Mouse (Mus musculus): ENCODE results near the gene Gm11758.
"Not testable (repeated sequence)": the region's sequence is repeated elsewhere in the genome, so short reads cannot be mapped to it uniquely, and the experiment has no call there.

DNA sequence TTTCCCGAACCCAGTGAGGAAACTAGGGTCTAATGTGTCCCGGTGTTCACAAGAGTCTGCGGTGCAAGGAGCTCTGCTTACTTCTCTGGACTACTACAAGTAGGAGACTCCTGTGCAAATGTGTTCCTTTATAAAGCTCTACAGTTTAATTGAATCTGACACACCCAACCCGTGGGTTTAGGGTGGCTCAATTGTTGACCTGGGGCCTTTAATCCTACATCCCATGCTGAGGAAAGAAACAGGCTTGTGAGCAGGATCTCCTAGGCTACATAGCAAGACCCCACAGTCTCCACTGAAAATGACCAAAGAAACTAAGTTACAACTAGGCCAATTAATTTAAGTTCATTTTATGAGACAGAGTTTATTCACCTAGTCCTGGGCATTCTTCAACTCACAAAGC is 29.8 kb upstream of the Gm11758 start, which contains the start of gene Gm13871:
- not testable (repeated sequence) for TF ChIP-seq POLR2A (IDR thresholded peaks at IDR 0.05; ENCODE audit: borderline replicate concordance, extremely low read depth, low read depth, low read length); CTCF (IDR thresholded peaks at IDR 0.05; ENCODE audit: insufficient read depth, low read length)
